Mouse (Mus musculus) CH12F3 (cell line): ENCODE data around the gene Galm.

ENCODE experiments used
- in situ Hi-C: fragments of 300-500 bp; cut with MboI; formaldehyde crosslinking; loops from 2 replicates; pipeline ENCODE4 v1.14.3; 2020; ENCODE audit warnings: low sequenced_read_pairs

The Galm gene

GRCm38 (mm10) chr17:80127331-80128251 lies at the start of gene Galm:
TSS of gene Galm (plus strand) at chr17:80127471.
- in situ Hi-C loops = no loop called here

GRCm38 (mm10) chr17:80078726-80079125 lies 48.5 kb upstream of the Galm start:
- in situ Hi-C loops = no loop called here

- in situ Hi-C loops = no loop called here
Measured at GRCm38 (mm10) chr17:80083223-80083622, 44.0 kb upstream of the Galm start.

GRCm38 (mm10) chr17:80084424-80084823 lies 42.8 kb upstream of the Galm start:
- in situ Hi-C loops = no loop called here

GRCm38 (mm10) chr17:80086591-80086990 lies 40.7 kb upstream of the Galm start:
- in situ Hi-C loops = no loop called here

GRCm38 (mm10) chr17:80088168-80088567 lies 39.1 kb upstream of the Galm start:
- in situ Hi-C loops = no loop called here

- in situ Hi-C loops = no loop called here
Measured at GRCm38 (mm10) chr17:80090551-80090950, 36.7 kb upstream of the Galm start.

GRCm38 (mm10) chr17:80091879-80092549 lies 35.3 kb upstream of the Galm start:
- in situ Hi-C loops = no loop called here

GRCm38 (mm10) chr17:80095254-80095899 lies 31.9 kb upstream of the Galm start:
- in situ Hi-C loops = no loop called here

GRCm38 (mm10) chr17:80096043-80096719 lies 31.1 kb upstream of the Galm start:
- in situ Hi-C loops = no loop called here

GRCm38 (mm10) chr17:80096720-80097114 lies 30.6 kb upstream of the Galm start:
- in situ Hi-C loops = no loop called here

GRCm38 (mm10) chr17:80097221-80097620 lies 30.1 kb upstream of the Galm start:
- in situ Hi-C loops = no loop called here

GRCm38 (mm10) chr17:80099823-80100222 lies 27.4 kb upstream of the Galm start:
- in situ Hi-C loops = no loop called here

GRCm38 (mm10) chr17:80105348-80105978 lies 21.8 kb upstream of the Galm start:
- in situ Hi-C loops = no loop called here

- in situ Hi-C loops = no loop called here
Measured at GRCm38 (mm10) chr17:80112665-80113305, 14.5 kb upstream of the Galm start.

- in situ Hi-C loops = no loop called here
Measured at GRCm38 (mm10) chr17:80113468-80113867, 13.8 kb upstream of the Galm start.

- in situ Hi-C loops = no loop called here
Measured at GRCm38 (mm10) chr17:80120396-80120795, 6.9 kb upstream of the Galm start.

GRCm38 (mm10) chr17:80121833-80122232 lies 5.4 kb upstream of the Galm start:
- in situ Hi-C loops = no loop called here

GRCm38 (mm10) chr17:80124985-80125750 lies 2.1 kb upstream of the Galm start:
- in situ Hi-C loops = no loop called here
